Mouse (Mus musculus) monocyte, adult 59 days (primary cell): Measurements from ENCODE around the gene 5330417H12Rik. TPM values are rescaled to one million over a fixed set of nuclear protein-coding genes. Genes with fewer than 3 reads are reported as not detected.

ENCODE experiments used
- total RNA-seq, 2 experiments: library from RNA; stranded (reverse); gene quantifications; one replicate each; pipeline ENCODE4 v1.2.4; 2023

The 5330417H12Rik gene
- not detected for total RNA-seq

DNA sequence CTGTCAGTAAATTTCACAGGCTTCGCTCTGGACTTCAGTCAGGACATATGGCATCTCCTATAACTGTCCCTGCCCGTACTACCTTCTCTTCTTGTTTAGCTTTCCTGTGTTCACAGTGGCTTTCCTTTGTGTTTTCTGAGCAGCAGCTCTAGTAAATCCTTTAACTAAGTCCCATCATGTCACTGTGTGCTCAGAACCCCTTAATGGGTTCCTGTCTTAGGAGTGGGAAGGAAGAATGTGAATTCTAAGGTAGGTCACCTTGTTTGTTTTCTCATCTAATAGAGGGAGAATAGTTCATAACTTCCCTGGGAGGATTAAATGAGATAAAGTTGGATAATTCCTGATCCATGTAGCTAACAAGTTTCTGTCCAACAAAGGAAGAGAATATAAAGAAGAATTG is at the start of gene 5330417H12Rik:
Gene 5330417H12Rik, minus strand, starts transcription at position 101 of the 400 bp plus-strand sequence.

DNA sequence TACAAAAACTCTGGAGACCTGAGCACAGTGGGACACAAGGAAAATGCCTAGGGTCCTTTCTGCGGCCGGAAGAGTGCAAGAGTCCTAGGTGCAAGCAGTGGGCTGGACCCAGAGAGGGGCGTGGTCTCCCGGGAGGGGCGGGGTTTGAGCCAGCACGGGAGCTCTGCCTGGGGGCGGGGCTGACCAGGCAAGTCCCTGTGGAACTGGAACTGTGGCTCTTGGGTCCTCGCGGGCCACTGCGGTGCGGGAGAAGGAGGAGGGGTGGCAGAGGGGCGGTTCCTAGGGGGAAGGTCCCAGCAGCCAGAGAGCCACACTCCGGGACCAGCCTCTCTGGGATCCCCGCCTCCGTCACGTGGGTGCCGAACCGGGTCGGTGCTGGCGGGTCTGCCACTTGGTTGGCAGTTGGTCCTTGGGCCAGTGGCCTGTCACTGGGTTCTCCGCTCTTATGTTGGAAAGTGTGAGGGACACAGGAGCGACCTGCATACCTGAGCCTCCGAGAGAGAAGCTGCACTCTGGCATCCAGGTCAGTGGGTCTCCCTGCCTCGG is 30.0 kb downstream of the 5330417H12Rik start, which contains the start of gene Ppfibp2:
Gene Ppfibp2, plus strand, starts transcription at position 351 of the 546 bp plus-strand sequence.

Other genes with a start within 250 kb of the 5330417H12Rik start
- not detected for gene Olfml1, start 57.7 kb downstream of the 5330417H12Rik start, total RNA-seq
- 10 to 100 TPM; 35.0 to 38.0 TPM for gene Ppfibp2, start 30.0 kb downstream of the 5330417H12Rik start, total RNA-seq
- not detected for gene Cyb5r2, start 132.9 kb upstream of the 5330417H12Rik start, total RNA-seq
- not detected for gene Ovch2, start 176.0 kb upstream of the 5330417H12Rik start, total RNA-seq
- gene Olfr467, start 187.1 kb upstream of the 5330417H12Rik start, total RNA-seq = not detected
- gene Olfr469, start 200.4 kb upstream of the 5330417H12Rik start, total RNA-seq = not detected
- gene Olfr470, start 222.3 kb upstream of the 5330417H12Rik start, total RNA-seq = not detected